Mouse (Mus musculus): ENCODE results near the gene Psen1.

The Psen1 gene

DNA sequence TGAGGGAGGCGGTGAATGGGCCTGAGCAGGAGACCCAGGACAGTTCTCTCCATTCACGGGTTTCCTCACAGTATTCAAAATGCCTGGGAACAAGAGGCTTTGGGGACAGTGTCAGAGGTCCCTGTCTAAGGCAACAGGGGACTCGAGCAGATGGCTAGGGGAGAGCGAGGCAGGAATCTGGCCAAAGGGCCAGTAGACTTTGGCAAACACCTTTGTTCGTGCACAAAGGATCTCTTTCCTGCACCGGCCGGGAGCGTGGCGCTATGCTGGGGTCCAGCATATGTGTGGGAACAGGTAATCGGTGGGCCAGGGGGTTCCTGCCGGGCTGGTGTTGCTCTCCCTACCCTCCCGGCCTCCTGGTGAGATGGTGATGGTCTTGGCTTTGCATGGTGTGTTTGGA, 87.7 kb downstream of the Psen1 start:
- DNase-seq (ENCODE audit: low spot score in 2 of 2): no peak

DNA sequence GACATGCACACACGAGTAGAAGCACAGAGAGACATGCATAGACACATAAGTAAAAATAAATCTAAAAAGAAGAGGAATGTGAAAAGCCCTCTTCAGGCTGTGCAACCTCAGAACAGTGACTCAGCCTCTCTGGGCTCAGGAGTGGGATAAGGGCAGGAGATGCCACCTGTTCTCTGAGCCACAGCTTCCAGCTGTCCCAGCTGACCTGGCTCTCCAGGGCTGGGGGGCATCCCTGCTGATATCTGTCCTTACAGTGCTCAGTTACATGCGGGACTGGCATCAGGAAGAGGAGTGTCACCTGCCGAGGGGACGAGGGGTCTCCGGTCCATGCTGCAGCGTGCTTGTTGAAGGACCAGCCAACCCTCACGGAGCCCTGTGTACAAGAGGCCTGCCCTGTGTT, 88.8 kb downstream of the Psen1 start:
- DNase-seq (ENCODE audit: low spot score in 2 of 2): no peak

DNA sequence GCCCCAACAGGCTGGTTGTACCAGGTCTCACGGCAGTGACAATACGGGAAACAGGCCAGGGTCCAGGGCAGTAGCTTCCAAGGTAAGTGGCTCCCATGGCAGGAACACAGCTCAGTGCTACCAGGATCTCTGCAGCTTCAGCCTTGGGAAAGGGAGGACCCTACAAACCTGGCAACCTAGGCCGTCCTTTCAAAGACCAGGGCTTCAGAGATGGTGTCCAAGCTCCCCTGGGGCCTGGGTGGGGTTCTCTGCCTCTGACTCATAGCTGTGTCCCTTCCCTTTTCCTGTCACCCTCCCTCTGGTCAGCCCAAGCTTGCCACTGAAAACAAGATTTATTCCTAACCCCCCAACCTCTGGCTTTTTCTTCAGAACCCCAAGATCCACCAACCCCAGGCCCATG, 92.2 kb downstream of the Psen1 start:
- no peak for DNase-seq (ENCODE audit: low spot score in 2 of 2)

DNA sequence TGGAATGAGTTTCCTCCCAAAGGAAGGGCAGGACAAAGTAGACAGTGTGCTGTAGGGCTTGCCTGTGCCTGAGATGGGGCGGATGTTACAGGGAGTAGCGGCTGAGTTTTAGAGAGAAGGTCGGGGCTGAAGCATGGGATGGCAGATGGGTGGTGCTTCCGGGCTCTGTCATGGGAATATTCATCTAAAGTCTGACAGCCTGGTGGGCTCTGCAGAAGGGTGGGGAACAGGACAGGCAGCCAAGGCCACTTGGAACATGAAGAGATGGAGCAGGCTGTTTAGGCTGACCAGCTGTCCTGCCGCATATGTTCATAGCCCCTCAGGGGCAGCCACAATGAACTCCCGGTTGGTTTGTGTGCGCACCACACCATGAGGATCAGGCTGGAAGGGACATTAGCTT, 93.3 kb downstream of the Psen1 start:
- DNase-seq (ENCODE audit: low spot score in 2 of 2): peak in 1 of 2 experiments; percentile 63

DNA sequence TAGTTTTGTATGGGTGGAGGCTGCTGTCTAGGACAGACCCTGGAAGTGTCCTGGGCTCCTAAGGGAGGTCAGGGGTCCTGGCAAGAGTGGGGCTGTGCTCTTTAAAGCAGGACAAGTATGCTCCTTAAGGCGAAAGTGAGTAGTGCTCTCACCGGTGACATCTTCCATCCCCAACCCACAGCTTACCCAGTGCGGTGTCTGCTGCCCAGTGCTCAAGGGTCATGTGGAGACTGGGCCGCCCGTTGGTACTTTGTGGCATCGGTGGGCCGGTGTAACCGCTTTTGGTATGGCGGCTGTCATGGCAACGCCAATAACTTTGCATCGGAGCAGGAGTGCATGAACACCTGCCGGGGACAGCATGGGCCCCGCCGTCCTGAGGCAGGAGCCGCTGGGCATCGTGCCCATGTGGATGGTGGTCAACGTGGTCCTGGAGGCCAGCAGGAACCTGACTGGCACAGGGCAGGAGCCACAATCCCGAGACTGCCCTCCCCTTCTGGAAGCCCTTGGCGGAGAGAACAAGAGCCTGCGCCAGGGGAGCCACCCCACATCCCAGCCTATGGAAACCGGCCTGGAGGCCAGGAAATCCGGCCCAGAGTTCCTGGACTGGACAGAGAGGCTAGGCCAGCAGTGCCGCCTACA, 93.8 kb downstream of the Psen1 start:
- peak in 1 of 2 experiments; percentile 77 for DNase-seq (ENCODE audit: low spot score in 2 of 2)

DNA sequence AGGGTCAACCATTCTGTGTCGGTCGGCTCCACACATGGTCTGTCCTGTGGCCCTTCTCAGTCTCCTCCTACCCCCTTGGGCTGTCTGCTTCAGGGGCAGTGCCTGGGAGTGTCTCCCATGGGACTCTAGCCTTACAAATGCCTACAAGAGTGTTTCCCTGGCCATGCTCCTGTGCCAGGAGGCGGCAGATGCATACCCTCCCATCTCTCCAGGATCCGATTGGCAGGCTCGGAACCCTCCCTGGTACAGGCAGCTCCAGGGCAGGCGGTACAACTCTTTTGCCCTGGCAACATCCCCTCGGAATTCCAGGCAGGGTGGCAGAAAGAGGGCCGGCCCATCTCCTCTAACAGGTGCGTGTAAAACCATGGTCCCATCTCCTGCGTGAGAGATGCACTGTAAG, 94.7 kb downstream of the Psen1 start:
- DNase-seq (ENCODE audit: low spot score in 2 of 2): no peak
